In genomic region chr7:129756138-129756537, GRCm38 (mm10) we compare ENCODE assay signal across 16 mouse cellular contexts.
DNase-seq lines count a peak whose midpoint lies in the region; ATAC-seq and TF ChIP-seq lines count a peak whose summit lies in the region.
"Had no signal": no experiment of that assay in that cellular context is flagged by ENCODE, and none has a peak within 500 bp of the region (broad histone marks: within the 10 kb centered on the region; RNA-seq: fewer than 3 reads in every experiment).

No protein-coding gene starts in this region.

- H3K9ac ChIP-seq in lung, embryonic 16.5 days (ENCODE audit: low read length) = no peak overlapping the region
- H3K9ac ChIP-seq in kidney, embryonic 15.5 days = no peak overlapping the region
- H3K9ac ChIP-seq: heart, embryonic 12.5 days; hindbrain, embryonic 15.5 days; liver, embryonic 13.5 days had no signal

- H3K4me1 ChIP-seq in bone marrow macrophage, adult 2 months (ENCODE audit: control insufficient read depth, insufficient read depth, low read length) = peaks cover 36% of the 10 kb centered on the region
- H3K4me1 ChIP-seq in lung, embryonic 16.5 days (replicated peaks; ENCODE audit: control insufficient read depth, insufficient read depth, low read length) = peaks cover 12% of the 10 kb centered on the region
- H3K4me1 ChIP-seq in kidney, embryonic 15.5 days = 0 out of 2 replicates have a peak, but pooled peaks cover 8% of the 10 kb centered on the region
- H3K4me1 ChIP-seq: hindbrain, embryonic 15.5 days; megakaryocyte, embryonic 14.5 days had no signal

- WGBS in lung, embryonic 16.5 days = 29% methylated on average over 6 of the region's 6 CpGs
- WGBS in kidney, embryonic 15.5 days = 82% methylated on average over 6 of the region's 6 CpGs

- H3K4me3 ChIP-seq in bone marrow macrophage, adult 2 months (ENCODE audit: insufficient read depth, low read length) = no peak overlapping the region
- no peak overlapping the region for H3K4me3 ChIP-seq in lung, embryonic 16.5 days (ENCODE audit: low read length)
- no peak overlapping the region for H3K4me3 ChIP-seq in kidney, embryonic 15.5 days (replicated peaks)
- H3K4me3 ChIP-seq: heart, embryonic 12.5 days; hindbrain, embryonic 15.5 days; liver, embryonic 13.5 days; megakaryocyte, embryonic 14.5 days had no signal

- TF ChIP-seq CTCF in bone marrow macrophage, adult 2 months (IDR thresholded peaks at IDR 0.05; ENCODE audit: low read depth, low read length) = no peak

- DNase-seq in NIH3T3 (ENCODE audit: low read depth) = peak; percentile 65
- DNase-seq in cerebellum, adult 9-10 months = no peak
- DNase-seq in spleen, adult 18-20 months = no peak
- DNase-seq: cerebellum, postnatal 10 days; gastrocnemius, postnatal 10 days; heart, postnatal 36 days; kidney, adult 8-10 months; kidney, postnatal 4 days; liver, embryonic 13.5 days had no signal

- no peak overlapping the region for H3K4me2 ChIP-seq in lung, embryonic 16.5 days (ENCODE audit: low read depth, low read length)
- H3K4me2 ChIP-seq in kidney, embryonic 15.5 days = no peak overlapping the region
- H3K4me2 ChIP-seq: heart, embryonic 12.5 days; hindbrain, embryonic 15.5 days; liver, embryonic 13.5 days had no signal

- H3K27me3 ChIP-seq in lung, embryonic 16.5 days (ENCODE audit: control insufficient read depth, insufficient read depth, low read depth, low read length) = no peaks in the 10 kb centered on the region
- no peaks in the 10 kb centered on the region for H3K27me3 ChIP-seq in kidney, embryonic 15.5 days
- H3K27me3 ChIP-seq: heart, embryonic 12.5 days; hindbrain, embryonic 15.5 days; liver, embryonic 13.5 days; megakaryocyte, embryonic 14.5 days had no signal

- ATAC-seq in lung, embryonic 16.5 days (ENCODE audit: low read depth) = peak; percentile 89
- ATAC-seq in megakaryocyte progenitor cell, adult 5-6 weeks (replicated peaks; ENCODE audit: poor library complexity) = peak; percentile 47
- no peak for ATAC-seq in kidney, embryonic 15.5 days (replicated peaks; ENCODE audit: low FRiP score)

- H3K27ac ChIP-seq in bone marrow macrophage, adult 2 months (ENCODE audit: insufficient read depth, low read depth, low read length) = peak overlapping the region; percentile 21; the same call in 1 of the 2 replicates
- H3K27ac ChIP-seq in lung, embryonic 16.5 days (ENCODE audit: low read length) = peak overlapping the region; percentile 87
- no peak overlapping the region for H3K27ac ChIP-seq in kidney, embryonic 15.5 days
- H3K27ac ChIP-seq: hindbrain, embryonic 15.5 days; liver, embryonic 13.5 days had no signal

- H3K36me3 ChIP-seq in lung, embryonic 16.5 days (ENCODE audit: control insufficient read depth, insufficient read depth, low read length) = no peaks in the 10 kb centered on the region
- no peaks in the 10 kb centered on the region for H3K36me3 ChIP-seq in kidney, embryonic 15.5 days
- H3K36me3 ChIP-seq: heart, embryonic 12.5 days; hindbrain, embryonic 15.5 days; liver, embryonic 13.5 days had no signal

- H3K9me3 ChIP-seq in lung, embryonic 16.5 days (ENCODE audit: control insufficient read depth, low read length) = peaks cover 4% of the 10 kb centered on the region; the same call in 1 of the 2 replicates
- H3K9me3 ChIP-seq in kidney, embryonic 15.5 days (replicated peaks) = no peaks in the 10 kb centered on the region
- H3K9me3 ChIP-seq: heart, embryonic 12.5 days; hindbrain, embryonic 15.5 days; liver, embryonic 13.5 days had no signal

- TF ChIP-seq POLR2A in bone marrow macrophage, adult 2 months (IDR thresholded peaks at IDR 0.05; ENCODE audit: borderline replicate concordance, low read depth, low read length) = no peak
